Mouse (Mus musculus): Measurements from ENCODE around the gene Olfr194. TPM values are rescaled to one million over a fixed set of nuclear protein-coding genes. Genes with fewer than 3 reads are reported as not detected.
"Not testable (repeated sequence)": the region's sequence is repeated elsewhere in the genome, so short reads cannot be mapped to it uniquely, and the experiment has no call there.

Gene Olfr194
- polyA plus RNA-seq (2012; rRNA removed) = not detected in 2 replicates

DNA sequence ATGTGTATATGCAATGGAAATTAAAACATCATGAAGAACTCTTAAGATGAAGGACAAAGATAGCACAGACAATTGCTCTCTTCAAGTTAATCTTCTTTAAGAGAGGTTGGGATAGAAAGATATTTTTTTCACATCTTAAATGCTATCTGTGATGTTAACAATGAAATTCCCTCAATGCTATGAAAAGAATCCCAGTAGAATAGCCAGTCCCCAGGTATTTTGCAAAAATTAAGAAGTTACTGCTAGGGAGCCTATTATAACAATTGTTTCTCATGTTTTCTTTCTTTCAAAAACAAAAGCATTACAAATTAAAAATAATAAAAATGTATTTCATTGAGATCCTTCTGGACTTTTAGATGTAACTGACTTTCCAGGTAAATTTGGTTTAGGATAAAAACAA is at the start of gene Olfr194:
Gene Olfr194 (minus strand): TSS at position 101 of the 400 bp plus-strand sequence.
- no peak for DNase-seq (ENCODE audit: low read depth, low spot score)

DNA sequence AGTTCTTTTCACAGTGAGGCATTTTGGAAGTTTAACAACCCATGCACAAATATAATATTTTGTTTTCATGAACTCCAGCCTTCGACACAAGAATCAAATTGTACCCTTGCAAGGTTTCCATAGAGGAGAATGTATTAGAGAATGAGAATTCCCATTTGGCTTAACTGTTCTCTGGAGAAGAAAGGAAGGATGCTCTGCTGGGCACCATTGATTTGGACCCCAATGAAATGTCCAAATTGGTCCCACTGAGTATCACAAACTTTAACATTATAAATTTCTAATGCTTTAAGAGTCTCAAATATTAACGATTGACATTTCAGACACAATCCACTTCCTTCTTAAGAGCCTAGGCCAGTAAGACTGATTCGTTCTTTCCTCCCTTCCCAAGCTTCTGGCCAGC is 49.5 kb upstream of the Olfr194 start, which contains the start of gene Olfr196:
Gene Olfr196 (minus strand): TSS at position 101 of the 400 bp plus-strand sequence.
- WGBS = 68% methylated on average over 3 of the region's 3 CpGs

DNA sequence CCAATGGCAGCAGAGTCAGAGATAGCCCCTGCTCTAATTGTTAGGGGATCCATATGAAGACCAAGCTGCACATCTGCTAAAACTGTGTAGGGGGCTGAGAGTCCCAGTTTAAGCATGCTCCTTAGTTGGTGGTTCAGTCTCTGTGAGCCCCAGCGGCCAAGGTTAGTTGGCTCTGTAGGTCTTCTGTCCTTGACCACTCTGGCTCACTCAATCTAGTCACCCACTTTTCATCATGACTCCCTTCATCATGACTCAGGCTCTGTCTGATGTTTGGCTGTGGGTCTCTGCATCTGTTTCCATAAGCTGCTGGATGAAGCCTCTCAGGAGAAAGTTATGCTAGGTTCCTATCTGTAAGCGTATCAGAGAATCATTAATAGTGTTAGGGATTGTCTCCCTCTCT is 31.1 kb upstream of the Olfr194 start:
- WGBS = 86% methylated on average over 2 of the region's 2 CpGs
- DNase-seq (ENCODE audit: low read depth, low spot score) = no peak

More for the DNA sequence above, 49.5 kb upstream of the Olfr194 start, which contains the start of gene Olfr196:
- DNase-seq (ENCODE audit: low read depth, low spot score) = no peak

GRCm38 (mm10) chr16:59146746-59147145 is 25.9 kb upstream of the Olfr194 start, which contains the start of gene Olfr195:
TSS of gene Olfr195 (plus strand) at chr16:59147046.
- DNase-seq (ENCODE audit: low read depth, low spot score) = no peak
- 86% methylated on average over 1 of the region's 1 CpGs for WGBS

GRCm38 (mm10) chr16:59141105-59141504 is 20.2 kb upstream of the Olfr194 start:
- DNase-seq (ENCODE audit: low read depth, low spot score) = no peak

DNA sequence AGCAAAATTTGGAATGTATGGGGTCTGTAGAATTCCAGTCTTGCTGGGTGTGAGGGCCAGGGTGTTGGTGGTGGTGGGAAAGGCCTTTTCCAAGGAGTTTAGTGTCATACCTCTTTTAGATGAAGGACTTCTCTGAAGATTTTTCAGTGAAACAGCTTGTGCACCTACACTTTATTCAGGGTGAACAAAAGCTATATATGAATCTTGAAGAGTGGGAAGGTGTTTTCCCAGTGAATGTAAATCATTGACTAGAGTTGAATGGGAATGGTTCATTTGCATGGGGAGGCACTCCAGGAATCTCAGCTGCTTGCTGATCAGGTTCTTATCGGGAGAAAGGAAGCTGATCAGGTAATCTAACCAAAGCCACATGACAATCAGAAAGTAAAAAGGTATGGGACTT is 9.9 kb upstream of the Olfr194 start:
- DNase-seq (ENCODE audit: low read depth, low spot score) = no peak
- 49% methylated on average over 1 of the region's 1 CpGs for WGBS

DNA sequence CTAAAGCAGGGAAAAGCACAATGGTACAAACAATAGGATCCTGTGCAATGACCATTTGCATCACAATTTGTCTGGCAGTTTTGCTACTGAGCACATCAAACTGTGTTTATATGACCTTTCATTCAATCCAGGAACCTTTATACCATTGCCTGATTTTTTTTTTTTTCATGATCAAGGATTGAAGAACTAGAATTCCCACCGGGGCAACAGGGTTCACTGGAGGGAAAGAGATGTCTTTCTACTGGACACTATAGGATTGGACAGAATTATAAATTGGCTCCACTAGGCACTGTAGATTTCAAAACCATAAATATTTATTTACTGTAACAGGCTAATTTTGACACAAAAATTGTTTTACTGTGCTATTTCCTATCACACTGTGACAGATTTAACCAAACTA is 9.1 kb downstream of the Olfr194 start, which contains the start of gene Olfr193:
Gene Olfr193 (minus strand): TSS at position 101 of the 400 bp plus-strand sequence.
- 93% methylated on average over 1 of the region's 1 CpGs for WGBS
- no peak for DNase-seq (ENCODE audit: low read depth, low spot score)

DNA sequence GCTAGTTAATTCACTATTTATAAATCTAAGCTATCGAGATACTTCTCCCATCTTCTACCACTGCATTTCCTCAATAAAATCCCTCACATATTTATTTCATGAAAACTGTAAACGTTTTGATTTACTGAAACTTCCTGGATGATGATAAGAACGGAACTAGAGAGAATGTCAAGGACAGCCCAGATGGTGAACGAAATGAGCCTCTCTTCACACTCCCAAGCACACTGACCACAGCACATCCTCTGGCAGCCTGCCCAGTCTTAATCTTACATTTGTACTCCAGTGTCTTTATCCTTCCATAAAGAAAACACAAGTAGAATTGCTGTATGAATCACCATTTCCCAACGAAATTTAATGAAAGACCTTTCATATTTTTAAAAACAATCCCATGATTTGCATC is 12.3 kb downstream of the Olfr194 start:
- WGBS = 35% methylated on average over 5 of the region's 5 CpGs
- not testable (repeated sequence) for DNase-seq (ENCODE audit: low read depth, low spot score)

- 69% methylated on average over 2 of the region's 2 CpGs for whole genome bisulfite sequencing
These were observed 15.6 kb downstream of the Olfr194 start for GRCm38 (mm10) chr16:59105312-59105711.

DNA sequence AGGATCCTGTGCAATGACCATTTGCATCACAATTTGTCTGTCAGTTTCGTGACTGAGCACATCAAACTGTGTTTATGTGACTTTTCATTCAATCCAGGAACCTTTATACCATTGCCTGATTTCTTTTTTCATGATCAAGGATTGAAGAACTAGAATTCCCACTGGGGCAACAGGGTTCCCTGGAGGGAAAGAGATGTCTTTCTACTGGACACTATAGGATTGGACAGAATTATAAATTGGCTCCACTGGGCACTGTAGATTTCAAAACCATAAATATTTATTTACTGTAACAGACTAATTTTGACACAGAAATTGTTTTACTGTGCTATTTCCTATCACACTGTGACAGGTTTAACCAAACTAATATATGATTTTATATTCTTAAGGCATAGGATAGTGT is 31.1 kb downstream of the Olfr194 start, which contains the start of gene Olfr191:
Gene Olfr191 (minus strand): TSS at position 101 of the 400 bp plus-strand sequence.
- not testable (repeated sequence) for DNase-seq (ENCODE audit: low read depth, low spot score)
- WGBS = 41% methylated on average over 1 of the region's 1 CpGs

More at GRCm38 (mm10) chr16:59105312-59105711, 15.6 kb downstream of the Olfr194 start:
- no peak for DNase-seq (ENCODE audit: low read depth, low spot score)

DNA sequence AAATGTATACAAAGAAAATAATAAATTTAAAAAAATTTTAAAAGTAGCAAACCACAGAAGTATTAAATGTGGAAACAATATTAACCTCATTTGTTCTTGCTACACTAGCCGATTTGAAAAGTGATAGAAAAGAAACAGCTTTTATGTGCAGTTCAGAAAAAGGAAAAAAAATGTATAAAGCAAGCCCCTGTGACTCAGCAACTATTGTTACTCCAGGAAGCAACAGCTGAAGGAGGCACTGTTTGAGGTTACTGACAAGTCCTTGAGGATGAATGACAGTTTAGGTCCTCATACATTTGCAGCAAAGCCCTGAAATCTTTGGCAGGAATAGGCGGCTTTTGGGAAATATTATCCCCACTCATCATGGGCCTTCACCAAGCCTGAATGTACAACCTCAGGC is 39.8 kb downstream of the Olfr194 start:
- WGBS = 85% methylated on average over 2 of the region's 2 CpGs
- not testable (repeated sequence) for DNase-seq (ENCODE audit: low read depth, low spot score)

GRCm38 (mm10) chr16:59077905-59078304 is 43.0 kb downstream of the Olfr194 start, which contains the start of gene Olfr190:
TSS of gene Olfr190 (minus strand) at chr16:59078005.
- DNase-seq (ENCODE audit: low read depth, low spot score) = no peak

GRCm38 (mm10) chr16:59073520-59073919 is 47.3 kb downstream of the Olfr194 start:
- no peak for DNase-seq (ENCODE audit: low read depth, low spot score)
- 78% methylated on average over 1 of the region's 1 CpGs for WGBS

More at GRCm38 (mm10) chr16:59077905-59078304, 43.0 kb downstream of the Olfr194 start, which contains the start of gene Olfr190:
- 83% methylated on average over 5 of the region's 5 CpGs for WGBS

GRCm38 (mm10) chr16:59071755-59072154 is 49.1 kb downstream of the Olfr194 start:
- DNase-seq (ENCODE audit: low read depth, low spot score) = no peak

Other genes starting within 250 kb of the Olfr194 start
- not detected in 2 replicates for gene Olfr177, start 246.3 kb downstream of the Olfr194 start, polyA plus RNA-seq (2012; rRNA removed)
- not detected in 2 replicates for gene Olfr178, start 229.0 kb downstream of the Olfr194 start, polyA plus RNA-seq (2012; rRNA removed)
- gene Olfr181, start 192.3 kb downstream of the Olfr194 start, polyA plus RNA-seq (2012; rRNA removed) = not detected in 2 replicates
- not detected in 2 replicates for gene Olfr180, start 191.7 kb downstream of the Olfr194 start, polyA plus RNA-seq (2012; rRNA removed)
- gene Olfr183, start 125.7 kb downstream of the Olfr194 start, polyA plus RNA-seq (2012; rRNA removed) = not detected in 2 replicates
- gene Olfr186, start 90.8 kb downstream of the Olfr194 start, polyA plus RNA-seq (2012; rRNA removed) = not detected in 2 replicates
- not detected in 2 replicates for gene Olfr187, start 81.3 kb downstream of the Olfr194 start, polyA plus RNA-seq (2012; rRNA removed)
- gene Olfr190, start 43.1 kb downstream of the Olfr194 start, polyA plus RNA-seq (2012; rRNA removed) = not detected in 2 replicates
- gene Olfr191, start 31.2 kb downstream of the Olfr194 start, polyA plus RNA-seq (2012; rRNA removed) = not detected in 2 replicates
- not detected in 2 replicates for gene Olfr193, start 9.2 kb downstream of the Olfr194 start, polyA plus RNA-seq (2012; rRNA removed)
- not detected in 2 replicates for gene Olfr195, start 26.0 kb upstream of the Olfr194 start, polyA plus RNA-seq (2012; rRNA removed)
- gene Olfr196, start 49.4 kb upstream of the Olfr194 start, polyA plus RNA-seq (2012; rRNA removed) = not detected in 2 replicates
- not detected in 2 replicates for gene Olfr198, start 82.5 kb upstream of the Olfr194 start, polyA plus RNA-seq (2012; rRNA removed)
- gene Olfr199, start 98.7 kb upstream of the Olfr194 start, polyA plus RNA-seq (2012; rRNA removed) = not detected in 2 replicates
- not detected in 2 replicates for gene Olfr201, start 151.6 kb upstream of the Olfr194 start, polyA plus RNA-seq (2012; rRNA removed)
- not detected in 2 replicates for gene Olfr202, start 165.7 kb upstream of the Olfr194 start, polyA plus RNA-seq (2012; rRNA removed)
- gene Olfr203, start 177.8 kb upstream of the Olfr194 start, polyA plus RNA-seq (2012; rRNA removed) = not detected in 2 replicates
- gene Olfr204, start 197.2 kb upstream of the Olfr194 start, polyA plus RNA-seq (2012; rRNA removed) = not detected in 2 replicates
- gene Olfr205, start 210.1 kb upstream of the Olfr194 start, polyA plus RNA-seq (2012; rRNA removed) = not detected in 2 replicates
- not detected in 2 replicates for gene Olfr206, start 228.2 kb upstream of the Olfr194 start, polyA plus RNA-seq (2012; rRNA removed)
- not detected in 2 replicates for gene Olfr209, start 242.9 kb upstream of the Olfr194 start, polyA plus RNA-seq (2012; rRNA removed)